9 mouse cellular contexts compared by ENCODE assay signal in the genomic region with DNA sequence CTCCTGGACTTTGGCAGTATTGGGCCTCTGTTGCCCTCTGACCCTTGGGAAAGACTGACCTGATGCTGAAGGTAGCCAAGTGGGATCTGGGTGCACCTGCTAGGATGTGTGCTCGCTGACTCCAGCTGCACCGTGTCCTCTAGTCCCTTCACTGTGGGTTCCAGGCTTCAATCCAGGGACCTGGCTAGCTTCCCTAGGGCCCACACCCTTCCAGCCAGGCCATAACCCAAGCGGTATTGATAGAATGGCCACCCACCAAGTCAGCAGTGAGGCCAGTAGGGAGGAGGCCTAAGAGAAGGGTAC.
DNase-seq lines count a peak whose midpoint lies in the region; ATAC-seq and TF ChIP-seq lines count a peak whose summit lies in the region.
"Had no signal": no experiment of that assay in that cellular context is flagged by ENCODE, and none has a peak within 500 bp of the region (broad histone marks: within the 10 kb centered on the region; RNA-seq: fewer than 3 reads in every experiment).

No protein-coding gene starts in this region.

- WGBS in lung, adult 2 months = 24% methylated on average over 3 of the region's 3 CpGs
- 73% methylated on average over 3 of the region's 3 CpGs for WGBS in intestine, postnatal 0 days

- H3K27me3 ChIP-seq in intestine, postnatal 0 days (replicated peaks; ENCODE audit: control insufficient read depth, insufficient read depth, low read length) = no peaks in the 10 kb centered on the region
- H3K27me3 ChIP-seq: heart, embryonic 13.5 days had no signal

- no peak overlapping the region for H3K4me3 ChIP-seq in lung, adult 2 months (replicated peaks; ENCODE audit: extremely low read depth, low read depth, low read length)
- no peak overlapping the region for H3K4me3 ChIP-seq in intestine, postnatal 0 days (ENCODE audit: low read depth, low read length)
- H3K4me3 ChIP-seq: heart, embryonic 13.5 days had no signal

- no peak for TF ChIP-seq CTCF in lung, adult 2 months (IDR thresholded peaks at IDR 0.05; ENCODE audit: insufficient read depth, low read length)
- TF ChIP-seq CTCF in intestine, postnatal 0 days (IDR thresholded peaks at IDR 0.05; ENCODE audit: low read depth) = no peak

- intact Hi-C loops in heart, postnatal 14 days (cut with DNase I) = loop anchor here (5.0 kb wide), 2 partner anchors 41 to 141 kb away; a partner anchor contains a TSS

- H3K4me2 ChIP-seq in intestine, postnatal 0 days (replicated peaks; ENCODE audit: low read depth) = no peak overlapping the region
- H3K4me2 ChIP-seq: heart, embryonic 13.5 days had no signal

- DNase-seq in adrenal gland, postnatal 14 days = peak; percentile 62
- DNase-seq in adrenal gland, adult 18-20 months (ENCODE audit: low spot score in 2 of 2) = no peak
- DNase-seq in adrenal gland, postnatal 25 days = peak; percentile 23
- DNase-seq in heart, postnatal 14 days = peak; percentile 80 to 81
- DNase-seq in lung, adult 2 months = peak; percentile 67
- no peak for DNase-seq in MN1 (ENCODE audit: low spot score)
- DNase-seq in frontal cortex, postnatal 25 days (ENCODE audit: low spot score in 2 of 2) = no peak

- no peaks in the 10 kb centered on the region for H3K36me3 ChIP-seq in intestine, postnatal 0 days (ENCODE audit: control insufficient read depth, insufficient read depth)
- H3K36me3 ChIP-seq: heart, embryonic 13.5 days had no signal

- ATAC-seq in intestine, postnatal 0 days = no peak

- no peak overlapping the region for H3K27ac ChIP-seq in intestine, postnatal 0 days (ENCODE audit: low read depth, low read length)
- H3K27ac ChIP-seq: heart, embryonic 13.5 days had no signal

- peaks cover 42% of the 10 kb centered on the region for H3K4me1 ChIP-seq in lung, adult 2 months (ENCODE audit: control insufficient read depth, insufficient read depth, low read length)
- peaks cover 23% of the 10 kb centered on the region; the same call in 1 of the 2 replicates for H3K4me1 ChIP-seq in intestine, postnatal 0 days (replicated peaks; ENCODE audit: control insufficient read depth, insufficient read depth, low read length)

- no peak overlapping the region for H3K9ac ChIP-seq in intestine, postnatal 0 days (ENCODE audit: low read depth, low read length)
- H3K9ac ChIP-seq: heart, embryonic 13.5 days had no signal

- TF ChIP-seq POLR2A in lung, adult 2 months (IDR thresholded peaks at IDR 0.05; ENCODE audit: borderline replicate concordance, extremely low read depth, low read depth, low read length) = no peak

- no peaks in the 10 kb centered on the region for H3K9me3 ChIP-seq in intestine, postnatal 0 days (ENCODE audit: control insufficient read depth)
- H3K9me3 ChIP-seq: heart, embryonic 13.5 days had no signal

Comparison
In these comparisons a context has a peak if more than half of its experiments do, and no peak if none do; other contexts are left out.
1. DNase-seq: peak in adrenal gland, postnatal 14 days (single experiment), adrenal gland, postnatal 25 days (single experiment), heart, postnatal 14 days (2 of 2) and lung, adult 2 months (single experiment); none in adrenal gland, adult 18-20 months (0 of 2), MN1 (single experiment) and frontal cortex, postnatal 25 days (0 of 2).